Mouse (Mus musculus) midbrain, postnatal 0 days (tissue): ENCODE measurements around the gene Zfp207. TPM values are rescaled to one million over a fixed set of nuclear protein-coding genes. Genes with fewer than 3 reads are reported as not detected.
A peak's percentile ranks its signal among the peaks of the same experiment; 100 is the strongest.

ENCODE experiments used
- ATAC-seq: fragments of 200-750 bp; cut with Nextera tagmentation; 2 replicates; pipeline ENCODE4 v1.8.0; 2017; ENCODE audit warnings: moderate number of reproducible peaks, mild to moderate bottlenecking, moderate TSS enrichment, moderate library complexity; ENCODE audit not compliant: low FRiP score
- DNase-seq: peaks from one replicate; pipeline ENCODE4 v3.0.0-alpha.2; 2015; ENCODE audit warnings: low spot score
- H3K27ac ChIP-seq: fragments of 300-500 bp; sonication (generic); 2 replicates; pipeline ENCODE4 v1.5.1; 2014; ENCODE audit warnings: low read depth, mild to moderate bottlenecking, low read length, mixed read lengths
- H3K27me3 ChIP-seq: fragments of 300-500 bp; sonication (generic); 2 replicates; pipeline ENCODE4 v1.6.1; 2014; ENCODE audit warnings: low read length, control low read depth, mixed read lengths; ENCODE audit not compliant: insufficient read depth
- H3K36me3 ChIP-seq: fragments of 300-500 bp; sonication (generic); 2 replicates; pipeline ENCODE4 v1.6.1; 2014; ENCODE audit warnings: low read length, control low read depth, mixed read lengths; ENCODE audit not compliant: insufficient read depth
- H3K4me1 ChIP-seq: fragments of 300-500 bp; sonication (generic); 2 replicates; pipeline ENCODE4 v1.6.1; 2014; ENCODE audit warnings: mild to moderate bottlenecking, control low read depth, antibody characterized with exemption, low read length, mixed read lengths; ENCODE audit not compliant: insufficient read depth
- H3K4me2 ChIP-seq: fragments of 300-500 bp; sonication (generic); 2 replicates; pipeline ENCODE4 v1.6.1; 2014; ENCODE audit warnings: low read depth, mild to moderate bottlenecking, low read length, mixed read lengths; ENCODE audit not compliant: poor library complexity, severe bottlenecking
- H3K4me3 ChIP-seq: fragments of 300-500 bp; sonication (generic); 2 replicates; pipeline ENCODE4 v1.5.1; 2014; ENCODE audit warnings: low read depth, mild to moderate bottlenecking, low read length, moderate library complexity
- H3K9ac ChIP-seq: fragments of 300-500 bp; sonication (generic); replicated peaks from 2 replicates; pipeline ENCODE4 v1.6.1; 2014; ENCODE audit warnings: mild to moderate bottlenecking, low read length, moderate library complexity, mixed read lengths; ENCODE audit not compliant: poor library complexity, severe bottlenecking
- H3K9me3 ChIP-seq: fragments of 300-500 bp; sonication (generic); 2 replicates; pipeline ENCODE4 v1.6.1; 2016; ENCODE audit warnings: low read length, control low read depth
- CTCF ChIP-seq: IDR thresholded peaks from 2 replicates; pipeline ENCODE4 v1.5.1; 2016; ENCODE audit warnings: antibody characterized with exemption, mild to moderate bottlenecking
- WGBS: fragments of 180-500 bp; shearing (Covaris S2); extraction: QIAGEN DNeasy Blood & Tissue Kit; methylation state at CpG from one replicate; pipeline ENCODE4 v1.1.7; 2014; 5-methylcytosine and 5-hydroxymethylcytosine counted together
- polyA plus RNA-seq: library from polyadenylated mRNA; unstranded; fragments of >200 nt; fragmentation: Nextera tagmentation; extraction: Ambion mirVana; gene quantifications from 2 replicates; pipeline ENCODE4 v1.2.1, GENCODE M21; 2015
- total RNA-seq: library from RNA; depleted of rRNA; stranded (reverse); fragments of >200 nt; gene quantifications from 2 replicates; pipeline ENCODE4 v1.2.3, GENCODE M21; 2014

Gene Zfp207
- total and polyA plus RNA-seq, 2 experiments from 2014 or later, result 147 to 245 TPM

DNA sequence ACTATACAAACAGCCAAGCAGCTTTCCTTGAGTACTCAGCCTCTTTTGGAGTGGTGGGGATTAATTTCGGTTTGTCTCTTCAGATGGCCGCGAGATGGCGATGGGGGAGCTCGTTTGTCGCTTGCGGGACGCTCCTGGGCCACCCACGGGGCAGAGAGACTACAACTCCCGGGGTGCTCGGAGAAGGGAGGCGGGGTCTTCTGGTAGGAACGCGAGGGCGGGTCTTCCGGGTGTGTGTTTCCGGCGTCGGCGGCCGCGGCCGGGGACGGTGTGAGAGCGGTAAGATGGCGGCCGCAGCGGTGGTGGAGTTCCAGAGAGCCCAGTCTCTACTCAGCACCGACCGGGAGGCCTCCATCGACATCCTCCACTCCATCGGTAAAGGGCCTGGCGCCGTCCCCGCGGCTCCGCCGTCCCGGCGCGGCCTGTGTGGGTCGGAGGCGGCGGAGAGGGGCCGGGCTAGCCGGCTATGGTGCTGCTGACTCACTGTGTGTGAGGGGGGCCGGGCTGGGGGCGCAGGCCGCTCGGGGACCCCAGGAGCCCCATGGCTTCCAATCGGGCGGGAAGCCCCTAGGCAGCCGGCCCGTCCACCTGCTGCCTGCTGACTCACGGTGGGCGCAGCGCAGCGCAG, 45.4 kb downstream of the Zfp207 start, which contains the start of gene Psmd11:
Gene Psmd11, plus strand, starts transcription at position 235 of the 628 bp plus-strand sequence.
- peaks cover 6% of the 10 kb centered on the region for H3K36me3 ChIP-seq
- DNase-seq (peak; percentile 98), ATAC-seq (peak; percentile 98)
- peak within 1 kb of the TSS; percentile 73 for H3K27ac ChIP-seq
- TF ChIP-seq CTCF, result peak; percentile 83
- under 1% methylated on average over 41 of the region's 58 CpGs for WGBS
- H3K4me1 ChIP-seq, result no peaks in the 10 kb centered on the region
- peak within 1 kb of the TSS; percentile 89 for H3K4me2 ChIP-seq
- peak within 1 kb of the TSS; percentile 77 for H3K9ac ChIP-seq
- H3K27me3 ChIP-seq, result no peaks in the 10 kb centered on the region
- H3K9me3 ChIP-seq, result no peaks in the 10 kb centered on the region
- H3K4me3 ChIP-seq, result peak within 1 kb of the TSS; percentile 83

DNA sequence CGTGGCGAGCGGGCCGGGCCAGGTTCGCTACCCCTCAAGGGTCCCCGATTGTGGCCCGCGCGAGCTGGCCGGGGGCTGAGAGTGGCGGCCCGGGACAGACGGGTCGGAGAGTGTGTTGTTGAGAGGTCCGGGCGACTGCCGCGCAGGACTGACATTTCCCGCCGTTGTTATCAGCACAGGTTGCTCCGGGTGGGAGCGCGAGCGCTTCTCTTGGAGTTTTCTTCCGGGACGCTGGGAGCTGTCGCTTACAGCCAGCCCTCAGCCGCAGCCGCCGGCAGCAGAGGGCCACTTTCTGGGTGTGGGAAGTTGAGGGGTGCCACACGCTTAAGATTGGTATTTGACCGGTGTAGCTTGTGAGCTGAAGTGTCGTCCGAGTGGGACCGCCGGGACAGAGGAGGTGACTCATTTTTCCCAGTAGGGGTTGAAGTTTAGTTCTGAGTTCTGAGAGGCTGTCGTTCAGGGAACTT, 46.0 kb downstream of the Zfp207 start:
- TF ChIP-seq CTCF, result no peak
- Histone ChIP-seq H3K9me3 (no peaks in the 10 kb centered on the region), H3K4me3 (peak overlapping the region; percentile 83), H3K4me1 (no peaks in the 10 kb centered on the region), H3K27me3 (no peaks in the 10 kb centered on the region), H3K4me2 (peak overlapping the region; percentile 89), H3K27ac (peak overlapping the region; percentile 73), H3K36me3 (peaks cover 6% of the 10 kb centered on the region), H3K9ac (peak overlapping the region; percentile 77)
- under 1% methylated on average over 35 of the region's 37 CpGs for WGBS
- DNase-seq (peak; percentile 2), ATAC-seq (peak; percentile 38; the same call in 1 of the 2 replicates)

DNA sequence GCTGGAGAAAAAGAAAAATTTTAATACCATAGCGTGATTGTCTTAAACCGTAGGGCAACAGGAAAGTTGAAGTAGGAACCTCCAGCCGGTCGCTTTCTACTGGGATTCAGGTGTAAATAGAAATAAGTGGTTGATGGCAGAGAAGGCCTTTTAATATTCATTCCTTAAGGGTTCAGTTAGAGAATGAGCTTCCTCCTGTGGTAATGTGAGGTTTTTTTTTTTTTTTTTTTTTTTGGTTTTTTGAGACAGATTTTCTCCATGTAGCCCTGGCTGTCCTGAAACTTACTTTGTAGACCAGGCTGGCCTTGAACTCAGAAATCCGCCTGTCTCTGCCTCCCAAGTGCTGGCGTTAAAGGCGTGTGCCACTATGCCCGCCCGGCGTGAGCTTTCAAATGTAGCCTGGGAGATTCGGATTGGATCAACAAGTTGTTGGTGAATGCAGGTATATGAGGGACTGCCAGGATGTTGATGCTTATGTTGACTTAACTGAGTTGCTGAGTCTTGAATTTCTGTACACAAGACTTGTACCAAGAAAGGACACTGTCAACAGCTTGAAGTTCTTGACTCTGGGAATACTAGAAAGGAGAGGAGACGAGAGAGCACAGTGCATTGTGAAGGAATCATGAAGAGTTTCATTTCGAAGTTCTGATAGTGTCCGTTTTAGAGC, 46.6 kb downstream of the Zfp207 start:
- 0 out of 2 replicates have a peak overlapping the region, but pooled peaks have one; percentile 77 for H3K9ac ChIP-seq
- no peak for DNase-seq
- H3K9me3 ChIP-seq, result no peaks in the 10 kb centered on the region
- peak overlapping the region; percentile 89 for H3K4me2 ChIP-seq
- H3K4me3 ChIP-seq, result peak overlapping the region; percentile 83
- no peak for ATAC-seq
- H3K4me1 ChIP-seq, result no peaks in the 10 kb centered on the region
- peaks cover 6% of the 10 kb centered on the region for H3K36me3 ChIP-seq
- no peak overlapping the region for H3K27ac ChIP-seq
- no peaks in the 10 kb centered on the region for H3K27me3 ChIP-seq
- 66% methylated on average over 14 of the region's 14 CpGs for WGBS
- TF ChIP-seq CTCF, result no peak

DNA sequence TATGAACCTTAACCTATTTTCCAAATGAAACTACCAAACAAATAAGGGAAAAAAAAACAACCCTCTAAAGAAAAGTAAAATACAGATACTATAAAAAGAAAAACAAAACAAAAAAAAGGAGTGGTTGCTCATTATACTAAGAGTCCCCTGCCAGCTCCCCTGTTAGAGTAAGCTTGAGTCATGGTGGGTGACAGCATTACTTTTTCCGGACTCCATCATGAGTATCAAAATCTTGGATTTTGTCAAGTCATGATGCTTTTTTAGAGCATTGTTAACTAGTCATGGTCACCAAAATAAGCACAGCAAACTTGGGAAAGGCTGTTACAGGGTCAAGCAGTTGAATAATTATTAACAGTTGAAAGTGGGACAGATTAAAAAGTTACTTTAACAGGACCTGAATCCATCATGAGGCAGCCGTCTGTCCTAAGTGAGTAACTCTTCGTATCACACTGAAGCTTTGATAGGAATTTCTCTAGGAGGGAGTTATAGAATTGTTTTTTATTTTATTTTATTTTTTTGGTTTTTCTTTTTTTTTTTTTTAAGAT, 47.4 kb downstream of the Zfp207 start:
- no peak for TF ChIP-seq CTCF
- no peak for DNase-seq
- WGBS, result 96% methylated on average over 3 of the region's 3 CpGs

DNA sequence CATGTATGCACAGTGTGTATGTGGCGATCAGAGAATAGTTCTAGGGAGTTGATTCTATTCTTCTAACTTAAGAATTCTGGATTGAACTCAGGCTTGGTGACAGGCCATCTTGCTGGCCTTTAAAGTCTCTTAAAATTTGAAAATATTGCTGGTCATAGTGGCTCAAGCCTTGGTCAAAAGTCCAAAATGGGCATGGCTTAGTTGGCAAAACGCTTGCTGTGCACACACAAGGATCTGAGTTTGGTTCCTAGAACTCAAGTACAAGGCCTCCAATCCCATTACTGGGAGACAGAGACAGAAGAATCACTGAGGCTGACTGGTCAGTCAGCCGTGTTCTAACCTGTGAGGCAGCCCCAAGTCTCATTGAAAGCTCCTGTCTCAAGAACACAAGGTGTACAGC, 63.8 kb downstream of the Zfp207 start:
- ATAC-seq, result no peak
- H3K27ac ChIP-seq, result no peak overlapping the region
- H3K4me2 ChIP-seq, result no peak overlapping the region
- H3K4me1 ChIP-seq, result no peaks in the 10 kb centered on the region
- no peak overlapping the region for H3K4me3 ChIP-seq
- H3K9ac ChIP-seq, result no peak overlapping the region
- no peaks in the 10 kb centered on the region for H3K9me3 ChIP-seq
- TF ChIP-seq CTCF, result no peak
- no peaks in the 10 kb centered on the region for H3K27me3 ChIP-seq
- WGBS, result 97% methylated on average over 3 of the region's 3 CpGs
- DNase-seq, result no peak
- peaks cover 11% of the 10 kb centered on the region; the same call in 1 of the 2 replicates for H3K36me3 ChIP-seq

More for the DNA sequence above, 47.4 kb downstream of the Zfp207 start:
- peaks cover 6% of the 10 kb centered on the region for H3K36me3 ChIP-seq
- no peak overlapping the region for H3K27ac ChIP-seq
- no peaks in the 10 kb centered on the region for H3K9me3 ChIP-seq
- H3K4me2 ChIP-seq, result no peak overlapping the region
- H3K27me3 ChIP-seq, result no peaks in the 10 kb centered on the region
- H3K4me1 ChIP-seq, result no peaks in the 10 kb centered on the region
- H3K4me3 ChIP-seq, result no peak overlapping the region
- no peak for ATAC-seq
- H3K9ac ChIP-seq, result no peak overlapping the region

DNA sequence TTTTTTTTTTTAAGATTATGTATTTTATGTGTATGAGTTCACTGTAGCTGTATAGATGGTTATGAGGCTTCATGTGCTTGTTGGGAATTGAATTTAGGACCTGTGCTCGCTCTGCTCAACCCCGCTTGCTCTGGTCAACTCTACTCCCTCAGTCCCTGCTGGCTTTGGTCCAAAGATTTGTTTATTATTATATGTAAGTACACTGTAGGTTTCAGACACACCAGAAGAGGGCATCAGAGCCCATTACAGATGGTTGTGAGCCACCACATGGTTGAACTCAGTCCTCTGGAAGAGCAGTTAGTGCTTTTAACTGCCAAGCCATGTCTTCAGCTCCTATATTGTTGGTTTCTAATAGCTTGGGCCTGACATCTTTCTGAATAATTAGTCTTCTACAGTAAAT, 66.8 kb downstream of the Zfp207 start:
- Histone ChIP-seq H3K36me3 (peaks cover 11% of the 10 kb centered on the region; the same call in 1 of the 2 replicates), H3K4me3 (no peak overlapping the region), H3K4me1 (no peaks in the 10 kb centered on the region), H3K4me2 (no peak overlapping the region), H3K9ac (no peak overlapping the region), H3K27ac (no peak overlapping the region), H3K9me3 (no peaks in the 10 kb centered on the region), H3K27me3 (no peaks in the 10 kb centered on the region)
- TF ChIP-seq CTCF, result peak; percentile 21; the same call in 1 of the 2 replicates
- WGBS, result 94% methylated on average over 2 of the region's 2 CpGs
- DNase-seq, result no peak
- ATAC-seq, result no peak
